Mouse (Mus musculus) midbrain, embryonic 12.5 days (tissue): ENCODE measurements around the gene C2cd3. TPM values are rescaled to one million over a fixed set of nuclear protein-coding genes. Genes with fewer than 3 reads are reported as not detected.
"Not testable (repeated sequence)": the region's sequence is repeated elsewhere in the genome, so short reads cannot be mapped to it uniquely, and the experiment has no call there.

Experiments
- ATAC-seq: fragments of 200-750 bp; cut with Nextera tagmentation; 2 replicates; pipeline ENCODE4 v1.8.0; 2017; ENCODE audit warnings: low read depth, moderate TSS enrichment, moderate library complexity; ENCODE audit not compliant: low FRiP score
- H3K27ac ChIP-seq: fragments of 300-500 bp; sonication (generic); replicated peaks from 2 replicates; pipeline ENCODE4 v1.5.1; 2016; ENCODE audit warnings: mild to moderate bottlenecking
- H3K27me3 ChIP-seq: fragments of 300-500 bp; sonication (generic); 2 replicates; pipeline ENCODE4 v1.6.1; 2016; ENCODE audit warnings: mild to moderate bottlenecking
- H3K36me3 ChIP-seq: fragments of 300-500 bp; sonication (generic); 2 replicates; pipeline ENCODE4 v1.6.1; 2016
- H3K4me1 ChIP-seq: fragments of 300-500 bp; sonication (generic); 2 replicates; pipeline ENCODE4 v1.6.1; 2016
- H3K4me2 ChIP-seq: fragments of 300-500 bp; sonication (generic); replicated peaks from 2 replicates; pipeline ENCODE4 v1.6.1; 2016; ENCODE audit warnings: mild to moderate bottlenecking, moderate library complexity
- H3K4me3 ChIP-seq: fragments of 300-500 bp; sonication (generic); 2 replicates; pipeline ENCODE4 v1.5.1; 2016; ENCODE audit warnings: mild to moderate bottlenecking
- H3K9ac ChIP-seq: fragments of 300-500 bp; sonication (generic); replicated peaks from 2 replicates; pipeline ENCODE4 v1.6.1; 2016; ENCODE audit warnings: mild to moderate bottlenecking, moderate library complexity
- H3K9me3 ChIP-seq: fragments of 300-500 bp; sonication (generic); 2 replicates; pipeline ENCODE4 v1.6.1; 2016; ENCODE audit warnings: mild to moderate bottlenecking
- WGBS: fragments of 180-500 bp; shearing (Covaris S2); methylation state at CpG from one replicate; pipeline ENCODE4 v1.1.7; 2016; 5-methylcytosine and 5-hydroxymethylcytosine counted together
- polyA plus RNA-seq: library from polyadenylated mRNA; unstranded; fragments of >200 nt; fragmentation: Nextera tagmentation; extraction: Ambion mirVana; gene quantifications from 2 replicates; pipeline ENCODE4 v1.2.1, GENCODE M21; 2016

C2cd3 gene
- polyA plus RNA-seq, 1 experiment from 2014 or later = 41.0 TPM

DNA sequence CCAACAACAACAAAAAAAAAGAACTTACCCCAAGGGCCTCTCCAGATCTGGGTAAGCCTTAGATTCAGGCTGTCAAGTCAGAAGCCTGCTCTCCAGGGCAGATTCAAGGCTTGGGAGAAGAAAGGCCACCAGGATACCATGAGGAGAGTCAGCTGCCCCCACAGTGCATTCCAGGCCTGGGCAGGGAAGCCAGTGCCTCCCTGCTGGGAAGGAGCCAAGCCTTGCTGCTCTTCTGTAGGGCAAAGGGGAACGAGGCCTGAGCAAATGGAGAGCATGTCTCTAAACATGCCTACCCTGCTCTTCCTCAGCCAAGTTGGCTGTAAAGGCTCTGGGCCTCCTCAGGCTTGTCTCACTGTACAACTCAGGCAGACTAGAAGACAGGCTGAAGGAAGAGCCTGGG is 102.6 kb downstream of the C2cd3 start:
- no peaks in the 10 kb centered on the region for H3K4me1 ChIP-seq
- H3K4me2 ChIP-seq = no peak overlapping the region
- ATAC-seq = no peak
- no peak overlapping the region for H3K9ac ChIP-seq
- H3K36me3 ChIP-seq = peaks cover 8% of the 10 kb centered on the region
- no peaks in the 10 kb centered on the region for H3K27me3 ChIP-seq
- no peak overlapping the region for H3K27ac ChIP-seq
- H3K4me3 ChIP-seq = no peak overlapping the region
- no peaks in the 10 kb centered on the region for H3K9me3 ChIP-seq
- 62% methylated on average over 1 of the region's 1 CpGs for WGBS

DNA sequence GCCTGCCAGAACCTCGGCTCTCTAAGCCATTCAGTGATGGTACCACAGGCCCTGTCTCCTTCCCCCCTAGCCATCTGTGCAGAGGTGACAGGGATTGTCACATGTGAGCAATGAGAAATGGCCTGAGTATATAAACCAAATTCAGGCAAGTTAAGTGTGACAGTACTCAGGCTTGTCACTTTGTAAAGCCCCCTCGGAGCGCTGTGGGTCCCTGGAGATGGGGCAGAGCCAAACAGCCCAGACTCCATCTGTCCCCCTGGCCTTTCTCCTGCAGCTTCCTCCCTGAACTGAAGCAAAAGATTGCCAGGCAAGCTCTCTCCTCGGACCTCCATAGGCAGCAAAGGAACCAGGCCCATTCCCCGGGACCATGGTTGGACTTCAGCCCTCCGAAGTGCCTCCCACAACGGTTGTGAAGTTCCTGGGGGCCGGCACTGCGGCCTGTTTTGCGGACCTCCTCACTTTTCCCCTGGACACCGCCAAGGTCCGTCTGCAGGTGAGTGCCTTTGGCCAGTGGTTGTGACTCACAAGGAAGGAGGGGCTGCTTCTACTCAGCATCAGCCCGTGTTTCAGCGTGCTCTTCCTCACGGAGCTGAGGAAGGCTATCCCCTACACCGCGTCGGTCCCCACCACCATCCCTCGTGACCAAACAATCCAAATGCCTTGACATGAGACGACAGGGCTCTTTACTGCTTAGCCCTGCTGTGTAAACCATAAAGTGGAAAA is 107.2 kb downstream of the C2cd3 start:
- no peak for ATAC-seq
- H3K4me3 ChIP-seq = no peak overlapping the region
- no peak overlapping the region for H3K4me2 ChIP-seq
- H3K36me3 ChIP-seq = no peaks in the 10 kb centered on the region
- 84% methylated on average over 20 of the region's 20 CpGs for WGBS
- no peak overlapping the region for H3K27ac ChIP-seq
- no peak overlapping the region for H3K9ac ChIP-seq
- no peaks in the 10 kb centered on the region for H3K9me3 ChIP-seq
- no peaks in the 10 kb centered on the region for H3K4me1 ChIP-seq
- no peaks in the 10 kb centered on the region for H3K27me3 ChIP-seq

DNA sequence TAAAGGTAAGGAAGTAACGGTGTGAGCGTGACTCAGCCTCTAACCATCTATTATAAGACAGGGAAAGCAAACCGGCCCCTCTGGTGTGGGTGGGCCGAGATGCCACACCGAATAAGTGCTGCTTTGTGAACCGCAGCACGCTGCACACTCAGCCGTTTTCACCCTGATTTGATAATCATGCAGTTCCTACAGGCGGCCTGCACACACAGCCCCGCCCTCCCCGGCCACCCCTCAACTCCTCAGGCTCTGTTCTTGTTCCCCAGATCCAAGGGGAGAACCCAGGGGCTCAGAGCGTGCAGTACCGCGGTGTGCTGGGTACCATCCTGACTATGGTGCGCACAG is 107.8 kb downstream of the C2cd3 start:
- WGBS = 76% methylated on average over 15 of the region's 15 CpGs
- Histone ChIP-seq H3K4me3 (no peak overlapping the region), H3K4me2 (no peak overlapping the region), H3K27me3 (no peaks in the 10 kb centered on the region), H3K4me1 (no peaks in the 10 kb centered on the region), H3K36me3 (no peaks in the 10 kb centered on the region), H3K9ac (no peak overlapping the region), H3K27ac (no peak overlapping the region), H3K9me3 (no peaks in the 10 kb centered on the region)
- ATAC-seq = no peak

DNA sequence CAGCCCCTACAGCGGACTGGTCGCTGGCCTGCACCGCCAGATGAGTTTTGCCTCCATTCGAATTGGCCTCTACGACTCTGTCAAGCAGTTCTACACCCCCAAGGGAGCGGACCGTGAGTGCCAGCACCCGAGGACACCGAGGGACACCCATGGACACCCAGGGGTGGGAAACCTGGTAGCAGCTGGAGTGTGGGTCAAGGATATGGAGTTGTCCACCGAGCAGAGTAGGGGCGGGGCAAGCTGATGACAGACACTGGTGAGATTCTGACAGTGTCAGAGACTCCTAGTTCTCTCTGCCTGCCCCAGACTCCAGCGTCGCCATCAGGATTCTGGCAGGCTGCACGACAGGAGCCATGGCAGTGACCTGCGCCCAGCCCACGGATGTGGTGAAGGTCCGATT is 108.1 kb downstream of the C2cd3 start:
- Histone ChIP-seq H3K4me3 (no peak overlapping the region), H3K27ac (no peak overlapping the region), H3K4me2 (no peak overlapping the region), H3K9ac (no peak overlapping the region), H3K36me3 (no peaks in the 10 kb centered on the region), H3K27me3 (no peaks in the 10 kb centered on the region), H3K4me1 (no peaks in the 10 kb centered on the region), H3K9me3 (no peaks in the 10 kb centered on the region)
- 83% methylated on average over 17 of the region's 17 CpGs for WGBS
- no peak for ATAC-seq

DNA sequence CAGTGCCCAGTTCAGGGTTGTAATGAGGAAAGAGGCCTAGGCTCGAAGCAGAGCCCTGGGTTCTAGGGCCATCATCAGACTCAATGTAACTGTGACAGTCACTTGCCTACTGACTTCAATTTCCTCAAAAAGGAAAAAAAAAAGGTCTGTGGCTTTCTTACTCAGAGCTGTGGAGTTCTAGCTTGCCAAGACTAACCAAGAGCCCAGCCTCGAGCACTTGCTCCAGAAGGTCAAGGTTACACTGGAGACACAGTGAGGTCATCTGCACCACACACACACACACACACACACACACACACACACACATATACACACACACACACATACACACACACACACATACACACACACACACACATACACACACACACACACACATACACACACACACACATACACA is 110.0 kb downstream of the C2cd3 start:
- 94% methylated on average over 2 of the region's 2 CpGs for WGBS

DNA sequence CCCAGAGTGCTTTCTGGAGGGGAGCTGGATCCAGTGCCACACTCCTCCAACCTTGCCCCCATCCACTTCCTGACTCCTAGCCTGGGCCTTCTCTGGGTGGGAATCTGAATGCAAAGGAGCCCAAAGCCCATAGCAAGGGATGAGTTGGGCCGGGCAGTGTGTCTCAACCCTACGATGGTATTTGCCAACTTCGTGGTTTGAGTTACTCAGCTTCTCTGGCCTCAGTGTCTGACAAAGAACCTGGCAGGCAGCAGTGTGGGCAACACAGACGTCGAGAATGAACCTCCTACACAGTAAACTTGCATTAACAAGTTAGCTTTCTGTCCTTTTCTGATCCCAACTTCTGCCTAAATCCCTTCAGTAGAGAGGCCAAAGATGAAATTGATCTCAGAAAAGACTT is 112.5 kb downstream of the C2cd3 start:
- H3K4me2 ChIP-seq = no peak overlapping the region
- no peaks in the 10 kb centered on the region for H3K9me3 ChIP-seq
- 87% methylated on average over 5 of the region's 5 CpGs for WGBS
- no peak overlapping the region for H3K9ac ChIP-seq
- H3K36me3 ChIP-seq = no peaks in the 10 kb centered on the region
- H3K4me1 ChIP-seq = peaks cover 7% of the 10 kb centered on the region; the same call in 1 of the 2 replicates
- no peaks in the 10 kb centered on the region for H3K27me3 ChIP-seq
- ATAC-seq = no peak
- H3K4me3 ChIP-seq = no peak overlapping the region
- H3K27ac ChIP-seq = no peak overlapping the region

More for the DNA sequence above, 110.0 kb downstream of the C2cd3 start:
- not testable (repeated sequence) for H3K9me3 ChIP-seq, H3K9ac ChIP-seq, H3K36me3 ChIP-seq, H3K4me1 ChIP-seq, H3K27ac ChIP-seq, H3K4me2 ChIP-seq, ATAC-seq, H3K27me3 ChIP-seq, H3K4me3 ChIP-seq

DNA sequence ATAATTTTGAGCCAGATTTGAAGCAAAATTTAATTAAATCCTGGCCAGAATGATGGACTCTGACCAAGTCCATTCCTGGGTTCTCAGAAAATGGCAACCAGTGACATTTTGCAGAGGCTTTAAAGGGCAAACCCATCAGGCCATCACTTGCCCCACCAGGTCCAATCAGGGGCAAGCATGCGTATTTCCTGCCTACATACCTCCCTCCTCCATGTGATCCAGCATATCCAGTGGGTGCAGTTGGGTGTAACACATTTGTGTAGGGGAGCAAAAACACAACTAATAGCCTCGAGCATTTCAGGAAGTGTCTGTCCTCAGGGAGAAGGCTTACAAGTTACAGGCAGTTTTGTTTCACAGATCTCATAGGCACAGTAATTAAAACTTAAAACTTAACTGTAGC is 115.3 kb downstream of the C2cd3 start:
- H3K27ac ChIP-seq = no peak overlapping the region
- no peak overlapping the region for H3K4me2 ChIP-seq
- H3K9me3 ChIP-seq = no peaks in the 10 kb centered on the region
- H3K4me3 ChIP-seq = no peak overlapping the region
- ATAC-seq = no peak
- H3K36me3 ChIP-seq = no peaks in the 10 kb centered on the region
- no peak overlapping the region for H3K9ac ChIP-seq
- WGBS = 75% methylated on average over 2 of the region's 2 CpGs
- peaks cover 7% of the 10 kb centered on the region for H3K4me1 ChIP-seq
- H3K27me3 ChIP-seq = peaks cover 6% of the 10 kb centered on the region; the same call in 1 of the 2 replicates

DNA sequence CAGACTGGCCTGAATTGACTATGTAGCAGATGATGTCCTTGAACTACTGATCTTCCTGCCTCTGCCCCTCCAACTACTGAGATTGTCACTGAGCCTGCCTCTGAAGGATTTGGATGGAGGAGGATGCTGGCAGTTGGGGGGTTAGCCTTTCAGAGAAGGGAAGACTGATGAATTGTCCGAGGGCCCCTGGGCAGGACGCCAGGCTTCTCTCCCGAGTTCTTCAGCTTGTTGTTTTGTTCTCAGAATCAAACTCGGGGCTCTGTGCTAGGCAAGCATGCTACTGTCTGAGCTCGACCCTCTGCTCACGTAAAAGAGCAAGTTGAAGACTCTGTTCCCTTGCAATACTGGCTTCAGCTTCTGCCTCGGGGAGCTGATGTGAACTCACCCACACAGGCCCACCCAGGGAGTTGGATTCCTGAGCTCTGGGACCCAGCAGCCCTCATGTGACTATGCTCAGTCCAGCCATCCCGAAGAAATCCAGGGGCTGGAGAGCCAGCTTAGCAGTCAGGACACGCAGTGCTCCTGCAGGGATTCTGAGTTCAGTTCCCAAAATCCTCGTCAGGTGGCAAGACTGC is 116.5 kb downstream of the C2cd3 start:
- H3K36me3 ChIP-seq = no peaks in the 10 kb centered on the region
- H3K4me2 ChIP-seq = no peak overlapping the region
- H3K27me3 ChIP-seq = peaks cover 19% of the 10 kb centered on the region
- H3K9me3 ChIP-seq = no peaks in the 10 kb centered on the region
- WGBS = 42% methylated on average over 10 of the region's 10 CpGs
- no peak for ATAC-seq
- no peak overlapping the region; the same call in 1 of the 2 replicates for H3K27ac ChIP-seq
- peaks cover 20% of the 10 kb centered on the region for H3K4me1 ChIP-seq
- H3K9ac ChIP-seq = no peak overlapping the region
- no peak overlapping the region for H3K4me3 ChIP-seq

DNA sequence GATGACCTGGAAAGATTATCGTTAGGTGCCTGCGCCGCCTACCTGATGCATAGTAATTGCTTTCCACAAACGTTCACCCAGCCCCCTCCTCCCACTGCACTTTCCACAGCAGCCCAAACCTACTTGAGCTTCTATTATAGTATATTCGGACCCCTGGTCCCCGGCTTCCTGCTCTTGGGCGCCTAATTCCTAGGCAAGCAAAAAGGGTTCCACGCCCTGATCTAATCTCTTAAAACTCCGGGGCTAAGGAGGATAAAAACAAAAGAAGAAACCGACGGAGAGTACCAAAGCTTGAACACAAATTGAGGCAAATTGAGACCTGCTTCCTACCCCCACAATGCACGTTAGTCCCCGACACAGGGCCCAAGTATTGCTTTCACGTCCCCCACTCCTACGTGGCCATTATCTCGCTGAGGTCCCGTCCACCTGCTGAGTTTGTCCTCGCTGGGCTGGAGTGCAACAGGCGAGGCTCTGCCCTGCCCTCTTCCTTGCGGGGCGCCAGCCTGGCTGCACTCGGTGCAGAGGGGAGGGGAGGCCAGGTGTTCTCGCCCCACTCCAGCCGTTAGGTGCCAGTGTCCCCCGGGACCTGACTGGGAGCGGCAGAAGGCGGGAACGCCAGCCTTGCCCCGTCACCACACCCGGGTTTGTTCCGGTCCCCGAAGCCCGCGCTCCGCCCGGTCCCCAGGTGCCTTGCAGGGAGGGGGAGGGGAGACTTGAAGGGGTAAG is 120.5 kb downstream of the C2cd3 start:
- peak; percentile 36 for ATAC-seq
- H3K4me2 ChIP-seq = peak overlapping the region; percentile 76
- peaks cover 29% of the 10 kb centered on the region for H3K27me3 ChIP-seq
- WGBS = 2% methylated on average over 36 of the region's 36 CpGs
- peak overlapping the region; percentile 42 for H3K4me3 ChIP-seq
- H3K27ac ChIP-seq = no peak overlapping the region
- H3K4me1 ChIP-seq = peaks cover 44% of the 10 kb centered on the region
- peak overlapping the region; percentile 55 for H3K9ac ChIP-seq
- no peaks in the 10 kb centered on the region for H3K9me3 ChIP-seq
- H3K36me3 ChIP-seq = no peaks in the 10 kb centered on the region

DNA sequence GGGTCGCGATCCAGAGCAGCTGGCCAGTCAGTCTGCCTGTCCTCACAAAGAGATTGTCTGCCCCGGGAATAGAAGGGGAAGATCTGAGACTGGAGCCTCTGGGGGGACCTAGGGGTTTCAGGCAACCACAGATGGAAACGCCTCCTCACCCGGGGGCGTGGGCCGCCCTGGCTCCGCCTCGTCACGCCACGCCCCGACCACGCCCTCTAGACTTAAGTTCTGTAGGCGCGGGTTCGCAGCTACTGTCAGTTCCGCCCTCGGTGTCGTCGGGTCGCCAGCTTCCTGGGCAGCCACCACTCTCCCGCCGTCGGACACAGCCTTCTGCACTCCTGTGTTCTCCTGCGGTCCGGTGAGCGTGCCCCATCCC is 121.1 kb downstream of the C2cd3 start, which contains the start of gene Ucp2:
TSS of gene Ucp2 (plus strand) at position 221 of the 367 bp plus-strand sequence.
- H3K4me1 ChIP-seq = peaks cover 44% of the 10 kb centered on the region
- H3K9me3 ChIP-seq = no peaks in the 10 kb centered on the region
- ATAC-seq = peak; percentile 56
- peak within 1 kb of the TSS; percentile 76 for H3K4me2 ChIP-seq
- peak within 1 kb of the TSS; percentile 42 for H3K4me3 ChIP-seq
- peak within 1 kb of the TSS; percentile 55 for H3K9ac ChIP-seq
- H3K27ac ChIP-seq = 0 out of 2 replicates have a peak within 1 kb of the TSS, but pooled peaks have one; percentile 55
- peaks cover 29% of the 10 kb centered on the region for H3K27me3 ChIP-seq
- H3K36me3 ChIP-seq = 0 out of 2 replicates have a peak, but pooled peaks cover 3% of the 10 kb centered on the region
- under 1% methylated on average over 27 of the region's 27 CpGs for WGBS

DNA sequence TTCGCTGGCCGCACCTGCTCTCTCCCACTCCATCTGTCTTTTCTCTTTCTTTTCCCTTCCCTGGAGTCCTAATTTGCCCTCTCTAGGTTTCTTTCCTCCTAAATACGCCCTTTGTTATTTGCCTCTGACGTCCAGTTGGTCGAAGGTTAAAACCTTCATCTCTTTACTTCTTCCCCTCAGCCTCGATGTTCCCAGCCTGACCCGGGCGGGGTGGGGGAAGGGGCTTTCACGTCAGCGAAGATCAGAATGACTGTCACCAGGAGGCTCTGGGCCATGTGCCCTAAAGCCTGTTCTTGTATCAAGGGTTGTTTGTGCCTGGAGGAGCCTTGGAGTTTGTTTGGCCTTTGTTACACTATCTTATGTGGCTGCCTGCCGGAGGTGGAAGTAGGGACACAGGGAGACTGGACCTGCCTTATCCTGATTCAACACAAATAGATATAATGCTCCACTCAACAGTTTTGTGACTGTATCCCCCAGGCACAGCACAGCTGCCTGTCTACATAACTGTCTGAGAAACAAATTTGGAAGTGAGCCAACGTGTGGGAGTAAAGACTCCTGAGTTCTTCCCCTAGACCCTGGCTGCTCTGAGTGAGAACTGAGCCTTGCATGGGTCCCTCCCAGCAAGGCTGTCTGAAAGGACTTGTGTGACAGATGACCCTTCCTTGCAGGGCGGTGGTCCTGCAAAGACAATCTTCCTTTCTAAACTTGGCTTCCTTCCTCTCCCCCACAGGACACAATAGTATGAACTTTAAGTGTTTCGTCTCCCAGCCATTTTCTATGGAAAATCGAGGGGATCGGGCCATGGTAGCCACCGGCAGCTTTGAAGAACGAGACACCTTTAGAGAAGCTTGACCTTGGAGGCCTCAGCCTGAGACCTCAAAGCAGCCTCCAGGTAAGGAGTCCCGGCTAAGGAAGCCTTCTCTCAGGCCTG is 121.7 kb downstream of the C2cd3 start:
- Histone ChIP-seq H3K4me1 (peaks cover 38% of the 10 kb centered on the region), H3K4me2 (peak overlapping the region; percentile 76), H3K27ac (0 out of 2 replicates have a peak overlapping the region, but pooled peaks have one; percentile 55), H3K9me3 (no peaks in the 10 kb centered on the region), H3K36me3 (peaks cover 7% of the 10 kb centered on the region; the same call in 1 of the 2 replicates), H3K4me3 (peak overlapping the region; percentile 42), H3K9ac (0 out of 2 replicates have a peak overlapping the region, but pooled peaks have one; percentile 55), H3K27me3 (peaks cover 29% of the 10 kb centered on the region)
- ATAC-seq = no peak
- 41% methylated on average over 19 of the region's 19 CpGs for whole genome bisulfite sequencing
